Mouse (Mus musculus) C2C12 (cell line): Measurements from ENCODE around the gene Rab32. TPM values are rescaled to one million over a fixed set of nuclear protein-coding genes. Genes with fewer than 3 reads are reported as not detected.
A peak's percentile ranks its signal among the peaks of the same experiment; 100 is the strongest.

ENCODE experiments used
- H3K27me3 ChIP-seq: one replicate; pipeline ENCODE4 v1.6.1; 2011; ENCODE audit not compliant: control insufficient read depth, insufficient read depth, insufficient read length
- H3K36me3 ChIP-seq: one replicate; pipeline ENCODE4 v1.6.1; 2011; ENCODE audit not compliant: control insufficient read depth, insufficient read depth
- H3K4me3 ChIP-seq: one replicate; pipeline ENCODE4 v1.5.1; 2011; ENCODE audit warnings: mild to moderate bottlenecking, control low read depth; ENCODE audit not compliant: poor library complexity, insufficient read depth, severe bottlenecking
- H3K79me2 ChIP-seq: one replicate; pipeline ENCODE4 v1.6.1; 2011; ENCODE audit not compliant: control insufficient read depth, insufficient read depth
- H3K79me3 ChIP-seq: one replicate; pipeline ENCODE4 v1.6.1; 2011; ENCODE audit warnings: low read depth, control low read depth
- H3ac ChIP-seq: one replicate; pipeline ENCODE3; 2011; ENCODE audit warnings: low read depth; ENCODE audit not compliant: control insufficient read depth, insufficient read length
- CEBPB ChIP-seq: IDR thresholded peaks from one replicate; pipeline ENCODE4 v1.6.1; 2011; ENCODE audit warnings: low read depth, mild to moderate bottlenecking, control low read depth, moderate library complexity
- CTCF ChIP-seq: IDR thresholded peaks from one replicate; pipeline ENCODE4 v1.5.1; 2011; ENCODE audit not compliant: control insufficient read depth, insufficient read depth, insufficient read length
- FOSL1 ChIP-seq: IDR thresholded peaks from one replicate; pipeline ENCODE4 v1.8.0; 2011; ENCODE audit warnings: mild to moderate bottlenecking, low read length; ENCODE audit not compliant: poor library complexity, insufficient read depth, severe bottlenecking
- MAX ChIP-seq: IDR thresholded peaks from one replicate; pipeline ENCODE4 v1.6.1; 2011; ENCODE audit warnings: mild to moderate bottlenecking, control low read depth
- MYOD1 ChIP-seq: IDR thresholded peaks from one replicate; pipeline ENCODE4 v1.6.1; 2011; ENCODE audit warnings: low read depth; ENCODE audit not compliant: control insufficient read depth, insufficient read length
- MYOG ChIP-seq: IDR thresholded peaks from one replicate; pipeline ENCODE4 v1.6.1; 2011; ENCODE audit not compliant: control insufficient read depth, insufficient read length; ENCODE audit errors: extremely low read depth
- USF1 ChIP-seq: IDR thresholded peaks from one replicate; pipeline ENCODE4 v1.6.1; 2011; ENCODE audit warnings: low read depth, mild to moderate bottlenecking, control low read depth, moderate library complexity
- polyA plus RNA-seq: library from polyadenylated mRNA; unstranded; fragments of >200 nt; fragmentation: generic; extraction: Trizol; gene quantifications from one replicate; pipeline ENCODE4 v1.2.1, GENCODE M21; 2012; ENCODE audit warnings: missing spikeins

The Rab32 gene
- polyA plus RNA-seq, 1 experiment, result 1.8 TPM

GRCm38 (mm10) chr10:10557085-10557484, 980 bp downstream of the Rab32 start:
- H3ac ChIP-seq, result no peak overlapping the region

GRCm38 (mm10) chr10:10555676-10556075, 2.4 kb downstream of the Rab32 start:
- no peaks in the 10 kb centered on the region for H3K27me3 ChIP-seq
- no peaks in the 10 kb centered on the region for H3K79me2 ChIP-seq
- H3ac ChIP-seq, result no peak overlapping the region
- H3K79me3 ChIP-seq, result no peaks in the 10 kb centered on the region
- TF ChIP-seq CTCF, result no peak
- no peak for TF ChIP-seq MAX
- H3K36me3 ChIP-seq, result no peaks in the 10 kb centered on the region
- H3K4me3 ChIP-seq, result no peak overlapping the region

More at GRCm38 (mm10) chr10:10557085-10557484, 980 bp downstream of the Rab32 start:
- no peak overlapping the region for H3K4me3 ChIP-seq
- H3K79me2 ChIP-seq, result no peaks in the 10 kb centered on the region
- H3K79me3 ChIP-seq, result no peaks in the 10 kb centered on the region
- H3K27me3 ChIP-seq, result no peaks in the 10 kb centered on the region
- no peaks in the 10 kb centered on the region for H3K36me3 ChIP-seq
- TF ChIP-seq FOSL1 (no peak), MYOD1 (no peak), MYOG (no peak), MAX (no peak), USF1 (no peak), CTCF (no peak), CEBPB (no peak)

- TF ChIP-seq FOSL1 (peak; percentile 58), CEBPB (peak; percentile 95), MAX (no peak)
- Histone ChIP-seq H3K79me2 (no peaks in the 10 kb centered on the region), H3K36me3 (no peaks in the 10 kb centered on the region), H3K27me3 (no peaks in the 10 kb centered on the region), H3K4me3 (no peak overlapping the region), H3ac (no peak overlapping the region), H3K79me3 (no peaks in the 10 kb centered on the region)
These were observed 2.8 kb downstream of the Rab32 start for GRCm38 (mm10) chr10:10555221-10555620.

- Histone ChIP-seq H3K79me3 (no peaks in the 10 kb centered on the region), H3K4me3 (no peak overlapping the region), H3K36me3 (no peaks in the 10 kb centered on the region), H3K27me3 (no peaks in the 10 kb centered on the region), H3ac (no peak overlapping the region), H3K79me2 (no peaks in the 10 kb centered on the region)
- TF ChIP-seq MAX (no peak), FOSL1 (no peak), MYOD1 (no peak), MYOG (no peak), CEBPB (peak; percentile 53), USF1 (no peak), CTCF (no peak)
These were observed 7.9 kb downstream of the Rab32 start for GRCm38 (mm10) chr10:10550134-10550533.

- Histone ChIP-seq H3K36me3 (no peaks in the 10 kb centered on the region), H3ac (no peak overlapping the region), H3K79me3 (no peaks in the 10 kb centered on the region), H3K4me3 (no peak overlapping the region), H3K79me2 (no peaks in the 10 kb centered on the region), H3K27me3 (no peaks in the 10 kb centered on the region)
- TF ChIP-seq USF1, result no peak
- TF ChIP-seq MAX, result no peak
- no peak for TF ChIP-seq MYOD1
- no peak for TF ChIP-seq CEBPB
- no peak for TF ChIP-seq FOSL1
- TF ChIP-seq MYOG, result no peak
- no peak for TF ChIP-seq CTCF
These were observed 11.4 kb downstream of the Rab32 start for GRCm38 (mm10) chr10:10546623-10547022.

GRCm38 (mm10) chr10:10544955-10545354, 13.1 kb downstream of the Rab32 start:
- H3K79me2 ChIP-seq, result no peaks in the 10 kb centered on the region
- no peak for TF ChIP-seq MAX
- TF ChIP-seq CTCF, result no peak
- TF ChIP-seq USF1, result no peak
- TF ChIP-seq FOSL1, result no peak
- no peak for TF ChIP-seq MYOD1
- no peak for TF ChIP-seq CEBPB
- TF ChIP-seq MYOG, result no peak
- H3K4me3 ChIP-seq, result no peak overlapping the region
- H3K79me3 ChIP-seq, result no peaks in the 10 kb centered on the region
- H3K36me3 ChIP-seq, result no peaks in the 10 kb centered on the region
- H3ac ChIP-seq, result no peak overlapping the region
- H3K27me3 ChIP-seq, result no peaks in the 10 kb centered on the region

Other genes starting within 250 kb of the Rab32 start
- gene Adgb, start 85.9 kb downstream of the Rab32 start, polyA plus RNA-seq, result not detected
- gene Gm10944, start 123.1 kb upstream of the Rab32 start, polyA plus RNA-seq, result not detected